Mouse (Mus musculus): ENCODE data around the gene Cluap1. TPM values are rescaled to one million over a fixed set of nuclear protein-coding genes. Genes with fewer than 3 reads are reported as not detected.

Cluap1 gene
- polyA plus RNA-seq (2012; rRNA removed; ENCODE audit: low replicate concordance), result 2.4 and 3.1 TPM in 2 replicates

DNA sequence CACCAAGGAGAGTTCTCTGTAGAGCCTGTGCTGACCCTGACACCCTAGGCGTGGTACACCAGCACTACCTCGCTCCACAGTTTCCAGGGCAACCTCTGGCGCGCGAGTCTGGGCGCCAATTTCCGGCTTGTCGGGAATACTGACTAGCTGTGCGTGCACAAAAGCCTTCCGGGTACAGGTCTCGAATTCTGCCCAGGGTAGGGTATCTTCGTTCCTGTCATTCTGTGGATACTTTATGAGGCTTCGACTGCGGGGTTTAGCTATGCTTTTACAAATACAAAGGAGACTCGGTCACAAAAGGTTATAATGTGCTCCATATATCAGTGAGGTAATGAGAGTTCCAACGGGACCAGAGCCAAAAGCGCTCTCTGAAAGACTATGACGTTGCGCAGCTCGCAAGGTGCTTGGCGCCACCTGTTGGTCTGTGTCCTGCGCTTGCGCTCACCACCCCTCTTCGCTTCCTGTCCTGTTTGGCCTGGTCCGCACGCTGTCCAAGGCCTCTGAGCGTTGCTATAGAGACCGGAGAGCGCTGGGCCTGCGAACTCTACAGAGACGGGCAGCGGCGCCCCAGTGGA is at the start of gene Cluap1, which contains the start of gene 1700037C18Rik:
Cluap1 (plus strand) TSS at position 265 of the 575 bp plus-strand sequence.
1700037C18Rik (minus strand) TSS at position 153 of the 575 bp plus-strand sequence.

DNA sequence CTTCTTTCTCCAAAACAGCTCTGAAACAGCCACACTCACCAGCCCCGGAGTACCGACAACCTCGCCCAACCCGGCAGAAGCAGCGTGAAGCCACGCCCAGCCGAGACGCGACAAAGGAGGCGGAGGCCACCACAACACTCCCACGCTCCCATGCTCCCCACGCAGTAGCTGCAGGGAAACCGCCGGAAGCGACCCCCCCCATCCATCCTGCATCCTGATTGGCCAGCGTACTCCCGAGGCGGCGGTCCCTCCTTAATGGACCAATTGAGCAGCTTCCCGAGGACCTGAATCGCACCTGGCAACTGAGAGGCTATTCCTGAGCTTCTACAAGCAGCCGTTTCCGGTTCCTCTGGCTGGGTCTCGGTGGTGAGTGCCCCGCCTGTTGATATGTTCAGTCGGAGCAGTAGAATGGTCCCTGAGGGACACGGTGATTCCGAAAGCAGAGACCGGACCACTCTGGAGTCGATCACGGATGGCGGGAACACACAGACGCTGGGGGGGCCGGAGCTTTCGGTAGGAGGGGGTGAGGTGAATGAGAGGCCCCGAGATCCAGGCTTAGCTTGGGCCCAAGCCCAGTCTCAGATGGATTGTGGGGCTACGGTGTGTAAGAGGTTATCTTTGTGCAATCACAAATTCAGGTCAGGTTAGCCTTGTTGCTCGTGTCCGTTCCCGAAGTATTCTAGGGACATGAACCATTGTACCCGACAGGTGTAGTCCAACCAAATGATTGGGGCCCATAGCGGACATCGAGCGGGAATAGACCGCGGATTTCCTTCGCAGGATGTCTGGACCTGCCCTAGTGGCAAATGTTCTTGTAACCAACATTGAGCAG is 36.2 kb upstream of the Cluap1 start, which contains the start of gene Naa60:
Naa60 (plus strand) TSS at position 160 of the 832 bp plus-strand sequence.

DNA sequence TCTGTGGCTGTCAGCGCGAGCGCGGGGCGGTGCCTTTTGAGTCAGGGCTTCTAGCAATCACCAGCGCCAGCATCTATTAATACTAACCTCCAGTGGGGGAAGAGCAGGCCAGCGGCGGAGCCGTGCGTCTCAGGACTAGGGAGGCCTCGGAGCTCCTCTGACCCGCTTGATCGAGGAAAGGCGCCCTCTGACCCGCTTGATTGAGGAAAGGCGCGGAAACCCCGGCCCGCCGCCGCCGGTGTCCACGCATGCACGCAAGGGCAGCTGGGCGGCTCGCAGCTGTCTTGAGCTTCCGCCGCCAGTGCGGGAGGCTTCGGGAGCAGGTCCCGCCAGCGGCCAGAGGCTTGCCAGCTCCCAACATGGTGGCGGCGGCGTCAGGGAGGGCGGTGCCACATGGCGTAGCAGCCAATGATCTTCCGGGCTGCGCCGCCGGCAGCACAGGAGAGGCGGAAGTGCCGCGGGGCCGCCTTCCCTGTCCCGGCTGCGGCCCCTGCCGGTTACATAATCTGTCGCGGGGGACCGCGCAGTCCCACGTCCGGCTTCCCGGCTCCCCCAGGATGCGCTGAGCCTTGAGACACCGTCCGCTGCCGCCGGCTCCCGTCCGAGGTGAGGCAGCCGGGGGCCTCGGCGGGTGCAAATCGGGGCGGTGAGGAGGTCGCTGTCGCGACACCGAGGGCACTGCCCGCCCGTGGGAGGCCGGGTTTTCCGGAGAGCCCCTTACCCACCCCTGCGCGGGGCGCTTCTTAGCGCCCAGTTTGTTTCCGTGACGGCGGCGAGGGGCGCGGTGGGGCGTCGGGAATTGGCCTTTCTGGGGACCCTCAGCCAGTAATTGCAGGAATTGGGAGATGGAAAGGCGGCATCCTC is 24.2 kb upstream of the Cluap1 start, which contains the start of the genes Zfp597 and Gm20695:
Zfp597 (minus strand) TSS at position 361 of the 864 bp plus-strand sequence.
Gm20695 (plus strand) TSS at position 448 of the 864 bp plus-strand sequence.

DNA sequence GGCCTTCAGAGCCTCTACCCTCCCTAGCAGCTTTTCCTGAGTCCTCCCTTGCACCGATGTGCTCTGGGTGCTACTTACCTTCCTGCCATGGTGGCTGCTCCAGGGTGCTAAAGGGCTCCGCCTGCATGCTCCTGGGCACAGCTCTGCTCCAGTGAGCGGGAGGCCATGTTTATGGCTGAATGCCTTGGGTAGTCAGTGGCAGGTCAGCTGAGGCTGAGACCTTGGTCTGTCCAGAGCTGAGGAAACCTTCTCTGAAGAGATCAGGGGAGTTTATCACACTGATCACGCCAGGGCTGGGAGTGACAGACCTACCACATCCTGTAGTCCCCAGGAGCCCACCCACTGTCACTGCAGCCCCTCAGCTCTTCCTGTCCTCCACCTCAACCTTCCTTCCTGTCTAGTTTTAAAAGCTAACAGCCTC is 67.7 kb downstream of the Cluap1 start, which contains the start of gene Nlrc3:
Nlrc3 (minus strand) TSS at position 382 of the 421 bp plus-strand sequence.

Other genes with a start within 250 kb of the Cluap1 start
- gene Mefv, start 190.7 kb upstream of the Cluap1 start, polyA plus RNA-seq (2012; rRNA removed; ENCODE audit: low replicate concordance), result 0.05 and 0.25 TPM in 2 replicates
- 3.8 and 5.0 TPM in 2 replicates for gene Zfp263, start 164.7 kb upstream of the Cluap1 start, polyA plus RNA-seq (2012; rRNA removed; ENCODE audit: low replicate concordance)
- gene Olfr15, start 77.9 kb upstream of the Cluap1 start, polyA plus RNA-seq (2012; rRNA removed; ENCODE audit: low replicate concordance), result not detected in 2 replicates
- 0.18 and 0.47 TPM in 2 replicates for gene Zfp174, start 61.5 kb upstream of the Cluap1 start, polyA plus RNA-seq (2012; rRNA removed; ENCODE audit: low replicate concordance)
- 63.9 and 68.5 TPM in 2 replicates for gene Naa60, start 36.4 kb upstream of the Cluap1 start, polyA plus RNA-seq (2012; rRNA removed; ENCODE audit: low replicate concordance)
- gene Zfp597, start 24.2 kb upstream of the Cluap1 start, polyA plus RNA-seq (2012; rRNA removed; ENCODE audit: low replicate concordance), result 0.78 and 0.83 TPM in 2 replicates
- gene Gm20695, start 24.2 kb upstream of the Cluap1 start, polyA plus RNA-seq (2012; rRNA removed; ENCODE audit: low replicate concordance), result not detected in 2 replicates
- gene 1700037C18Rik, start 112 bp upstream of the Cluap1 start, polyA plus RNA-seq (2012; rRNA removed; ENCODE audit: low replicate concordance), result 9.4 and 13.7 TPM in 2 replicates
- gene Nlrc3, start 67.8 kb downstream of the Cluap1 start, polyA plus RNA-seq (2012; rRNA removed; ENCODE audit: low replicate concordance), result 3.6 and 3.9 TPM in 2 replicates
- gene Slx4, start 95.0 kb downstream of the Cluap1 start, polyA plus RNA-seq (2012; rRNA removed; ENCODE audit: low replicate concordance), result 20.3 and 32.0 TPM in 2 replicates
- 28.5 and 730 TPM in 2 replicates for gene Dnase1, start 128.1 kb downstream of the Cluap1 start, polyA plus RNA-seq (2012; rRNA removed; ENCODE audit: low replicate concordance)
- gene Trap1, start 169.0 kb downstream of the Cluap1 start, polyA plus RNA-seq (2012; rRNA removed; ENCODE audit: low replicate concordance), result 38.8 and 80.8 TPM in 2 replicates

Data from duodenum, adult 2 months (tissue).